Mouse (Mus musculus) lung, postnatal 0 days (tissue): ENCODE measurements around the gene Cbx1. TPM values are rescaled to one million over a fixed set of nuclear protein-coding genes. Genes with fewer than 3 reads are reported as not detected.

Experiments
- ATAC-seq: fragments of 200-750 bp; cut with Nextera tagmentation; 2 replicates; pipeline ENCODE4 v1.8.0; 2017; ENCODE audit warnings: moderate library complexity
- DNase-seq: peaks from one replicate; pipeline ENCODE4 v3.0.0-alpha.2; 2016; ENCODE audit warnings: low spot score
- H3K27ac ChIP-seq: fragments of 300-500 bp; sonication (generic); 2 replicates; pipeline ENCODE4 v1.5.1; 2014; ENCODE audit warnings: antibody characterized with exemption, mild to moderate bottlenecking, low read length, mixed read lengths
- H3K27me3 ChIP-seq: fragments of 300-500 bp; sonication (generic); replicated peaks from 2 replicates; pipeline ENCODE4 v1.6.1; 2014; ENCODE audit warnings: low read length, mixed read lengths; ENCODE audit not compliant: insufficient read depth
- H3K36me3 ChIP-seq: fragments of 300-500 bp; sonication (generic); 2 replicates; pipeline ENCODE4 v1.6.1; 2014; ENCODE audit warnings: low read length, mixed read lengths; ENCODE audit not compliant: insufficient read depth
- H3K4me1 ChIP-seq: fragments of 300-500 bp; sonication (generic); 2 replicates; pipeline ENCODE4 v1.6.1; 2014; ENCODE audit warnings: antibody characterized with exemption, low read depth, low read length, mixed read lengths; ENCODE audit not compliant: insufficient read depth
- H3K4me2 ChIP-seq: fragments of 300-500 bp; sonication (generic); replicated peaks from 2 replicates; pipeline ENCODE4 v1.6.1; 2014; ENCODE audit warnings: low read depth, mild to moderate bottlenecking, low read length, moderate library complexity, mixed read lengths
- H3K4me3 ChIP-seq: fragments of 300-500 bp; sonication (generic); 2 replicates; pipeline ENCODE4 v1.5.1; 2014; ENCODE audit warnings: low read depth, low read length
- H3K9ac ChIP-seq: fragments of 300-500 bp; sonication (generic); replicated peaks from 2 replicates; pipeline ENCODE4 v1.6.1; 2014; ENCODE audit warnings: low read depth, mild to moderate bottlenecking
- H3K9me3 ChIP-seq: fragments of 300-500 bp; sonication (generic); 2 replicates; pipeline ENCODE4 v1.6.1; 2016; ENCODE audit warnings: low read length, mixed read lengths
- CTCF ChIP-seq: IDR thresholded peaks from 2 replicates; pipeline ENCODE4 v1.5.1; 2016; ENCODE audit warnings: antibody characterized with exemption, mild to moderate bottlenecking
- EP300 ChIP-seq: IDR thresholded peaks from 2 replicates; pipeline ENCODE4 v1.6.1; 2016; ENCODE audit warnings: antibody characterized with exemption, mild to moderate bottlenecking, control low read depth
- WGBS: fragments of 180-500 bp; shearing (Covaris S2); extraction: QIAGEN DNeasy Blood & Tissue Kit; methylation state at CpG from one replicate; pipeline ENCODE4 v1.1.7; 2014; 5-methylcytosine and 5-hydroxymethylcytosine counted together
- polyA plus RNA-seq: library from polyadenylated mRNA; unstranded; fragments of >200 nt; fragmentation: Nextera tagmentation; extraction: Ambion mirVana; gene quantifications from 2 replicates; pipeline ENCODE4 v1.2.1, GENCODE M21; 2015

Gene Cbx1
- polyA plus RNA-seq, result 48.6 and 54.0 TPM in 2 replicates

GRCm38 (mm10) chr11:96788871-96789795, at the start of gene Cbx1:
TSS of gene Cbx1 (plus strand) at chr11:96789127.
- peak within 1 kb of the TSS; percentile 58 for H3K9ac ChIP-seq
- peak within 1 kb of the TSS; percentile 84 for H3K4me3 ChIP-seq
- H3K27me3 ChIP-seq, result no peaks in the 10 kb centered on the region
- peak within 1 kb of the TSS; percentile 49 for H3K4me2 ChIP-seq
- peaks cover 5% of the 10 kb centered on the region; the same call in 1 of the 2 replicates for H3K4me1 ChIP-seq
- H3K27ac ChIP-seq, result peak within 1 kb of the TSS; percentile 81
- 0 out of 2 replicates have a peak, but pooled peaks have one; percentile 22 for TF ChIP-seq EP300
- TF ChIP-seq CTCF, result no peak
- no peaks in the 10 kb centered on the region for H3K9me3 ChIP-seq
- ATAC-seq, result peak; percentile 98
- H3K36me3 ChIP-seq, result no peaks in the 10 kb centered on the region
- under 1% methylated on average over 92 of the region's 93 CpGs for WGBS
- DNase-seq, result peak; percentile 96

GRCm38 (mm10) chr11:96740796-96741195, 48.1 kb upstream of the Cbx1 start:
- no peak overlapping the region for H3K27ac ChIP-seq
- WGBS, result 51% methylated on average over 12 of the region's 12 CpGs
- no peak for DNase-seq
- H3K4me3 ChIP-seq, result no peak overlapping the region
- H3K36me3 ChIP-seq, result no peaks in the 10 kb centered on the region
- H3K27me3 ChIP-seq, result peaks cover 7% of the 10 kb centered on the region; the same call in 1 of the 2 replicates
- H3K9me3 ChIP-seq, result no peaks in the 10 kb centered on the region
- no peaks in the 10 kb centered on the region for H3K4me1 ChIP-seq
- TF ChIP-seq EP300 (no peak), CTCF (no peak)
- H3K9ac ChIP-seq, result no peak overlapping the region
- no peak overlapping the region for H3K4me2 ChIP-seq
- no peak for ATAC-seq

- no peak for ATAC-seq
- no peak for TF ChIP-seq EP300
- TF ChIP-seq CTCF, result no peak
- Histone ChIP-seq H3K36me3 (no peaks in the 10 kb centered on the region), H3K27me3 (peaks cover 10% of the 10 kb centered on the region; the same call in 1 of the 2 replicates), H3K4me3 (no peak overlapping the region), H3K4me1 (no peaks in the 10 kb centered on the region), H3K9ac (no peak overlapping the region), H3K9me3 (no peaks in the 10 kb centered on the region), H3K4me2 (no peak overlapping the region), H3K27ac (no peak overlapping the region)
- 19% methylated on average over 12 of the region's 12 CpGs for WGBS
- no peak for DNase-seq
These were observed 46.9 kb upstream of the Cbx1 start for GRCm38 (mm10) chr11:96741995-96742394.

- Histone ChIP-seq H3K9ac (no peak overlapping the region), H3K36me3 (no peaks in the 10 kb centered on the region), H3K4me3 (no peak overlapping the region), H3K27ac (no peak overlapping the region), H3K9me3 (no peaks in the 10 kb centered on the region), H3K4me1 (no peaks in the 10 kb centered on the region), H3K4me2 (no peak overlapping the region), H3K27me3 (peaks cover 10% of the 10 kb centered on the region; the same call in 1 of the 2 replicates)
- DNase-seq (no peak), ATAC-seq (no peak)
- TF ChIP-seq EP300, result no peak
- no peak for TF ChIP-seq CTCF
- 16% methylated on average over 11 of the region's 11 CpGs for WGBS
These were observed 45.9 kb upstream of the Cbx1 start for GRCm38 (mm10) chr11:96743000-96743399.

DNA sequence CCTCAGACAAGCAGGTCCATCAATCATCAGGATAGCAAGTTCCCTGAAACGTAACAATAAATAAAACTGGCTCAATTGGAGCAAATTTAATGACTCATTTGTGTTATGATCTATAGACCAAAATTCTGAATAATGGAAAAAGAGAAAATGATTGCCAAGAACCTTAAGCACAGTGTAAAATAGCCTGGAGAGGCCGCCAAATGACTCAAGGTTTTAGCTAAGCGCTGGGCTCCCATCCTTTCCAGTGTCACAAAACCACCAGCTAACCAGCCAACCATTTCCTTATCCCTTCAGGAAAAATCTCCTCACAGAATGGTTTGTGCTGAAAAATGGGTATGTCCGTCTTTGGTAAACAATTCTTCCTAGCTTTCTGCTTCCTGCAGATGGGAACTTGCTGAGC, 45.0 kb upstream of the Cbx1 start:
- Histone ChIP-seq H3K27ac (no peak overlapping the region), H3K4me2 (no peak overlapping the region), H3K27me3 (peaks cover 10% of the 10 kb centered on the region; the same call in 1 of the 2 replicates), H3K4me3 (no peak overlapping the region), H3K9ac (no peak overlapping the region), H3K36me3 (no peaks in the 10 kb centered on the region), H3K9me3 (no peaks in the 10 kb centered on the region), H3K4me1 (no peaks in the 10 kb centered on the region)
- ATAC-seq, result no peak
- no peak for DNase-seq
- TF ChIP-seq EP300 (no peak), CTCF (no peak)
- WGBS, result 67% methylated on average over 4 of the region's 4 CpGs

DNA sequence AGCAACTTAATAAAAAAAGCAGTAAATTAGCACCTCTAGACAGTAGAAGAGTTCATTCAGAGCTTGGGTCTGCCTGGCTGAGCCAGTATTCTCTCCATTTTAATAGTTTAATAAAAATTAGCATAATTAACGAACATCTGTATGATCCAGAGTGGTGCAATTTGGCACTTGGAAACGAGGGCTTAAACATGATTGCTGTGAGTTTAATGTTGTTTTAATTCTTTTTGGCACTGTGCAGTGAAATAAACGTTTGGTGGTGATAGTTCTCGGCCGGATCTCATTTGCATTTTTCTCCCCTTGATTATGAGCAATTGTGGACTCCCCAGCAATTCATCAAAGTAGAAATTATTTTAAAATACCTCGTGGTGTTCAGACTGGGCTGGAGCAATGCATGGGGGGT, 42.3 kb upstream of the Cbx1 start:
- no peak overlapping the region for H3K27ac ChIP-seq
- no peak for DNase-seq
- no peaks in the 10 kb centered on the region for H3K4me1 ChIP-seq
- no peak overlapping the region for H3K4me2 ChIP-seq
- 0 out of 2 replicates have a peak, but pooled peaks cover 3% of the 10 kb centered on the region for H3K27me3 ChIP-seq
- no peak overlapping the region for H3K9ac ChIP-seq
- no peak for TF ChIP-seq EP300
- no peak for TF ChIP-seq CTCF
- 63% methylated on average over 6 of the region's 6 CpGs for WGBS
- ATAC-seq, result no peak
- no peak overlapping the region for H3K4me3 ChIP-seq
- no peaks in the 10 kb centered on the region for H3K36me3 ChIP-seq
- no peaks in the 10 kb centered on the region for H3K9me3 ChIP-seq
